Mouse (Mus musculus) lung, postnatal 0 days (tissue): ENCODE data around the gene Fras1. TPM values are rescaled to one million over a fixed set of nuclear protein-coding genes. Genes with fewer than 3 reads are reported as not detected.

ENCODE experiments used
- ATAC-seq: fragments of 200-750 bp; cut with Nextera tagmentation; 2 replicates; pipeline ENCODE4 v1.8.0; 2017; ENCODE audit warnings: moderate library complexity
- DNase-seq: peaks from one replicate; pipeline ENCODE4 v3.0.0-alpha.2; 2016; ENCODE audit warnings: low spot score
- H3K27ac ChIP-seq: fragments of 300-500 bp; sonication (generic); 2 replicates; pipeline ENCODE4 v1.5.1; 2014; ENCODE audit warnings: antibody characterized with exemption, mild to moderate bottlenecking, low read length, mixed read lengths
- H3K27me3 ChIP-seq: fragments of 300-500 bp; sonication (generic); replicated peaks from 2 replicates; pipeline ENCODE4 v1.6.1; 2014; ENCODE audit warnings: low read length, mixed read lengths; ENCODE audit not compliant: insufficient read depth
- H3K36me3 ChIP-seq: fragments of 300-500 bp; sonication (generic); 2 replicates; pipeline ENCODE4 v1.6.1; 2014; ENCODE audit warnings: low read length, mixed read lengths; ENCODE audit not compliant: insufficient read depth
- H3K4me1 ChIP-seq: fragments of 300-500 bp; sonication (generic); 2 replicates; pipeline ENCODE4 v1.6.1; 2014; ENCODE audit warnings: antibody characterized with exemption, low read depth, low read length, mixed read lengths; ENCODE audit not compliant: insufficient read depth
- H3K4me2 ChIP-seq: fragments of 300-500 bp; sonication (generic); replicated peaks from 2 replicates; pipeline ENCODE4 v1.6.1; 2014; ENCODE audit warnings: low read depth, mild to moderate bottlenecking, low read length, moderate library complexity, mixed read lengths
- H3K4me3 ChIP-seq: fragments of 300-500 bp; sonication (generic); 2 replicates; pipeline ENCODE4 v1.5.1; 2014; ENCODE audit warnings: low read depth, low read length
- H3K9ac ChIP-seq: fragments of 300-500 bp; sonication (generic); replicated peaks from 2 replicates; pipeline ENCODE4 v1.6.1; 2014; ENCODE audit warnings: low read depth, mild to moderate bottlenecking
- H3K9me3 ChIP-seq: fragments of 300-500 bp; sonication (generic); 2 replicates; pipeline ENCODE4 v1.6.1; 2016; ENCODE audit warnings: low read length, mixed read lengths
- CTCF ChIP-seq: IDR thresholded peaks from 2 replicates; pipeline ENCODE4 v1.5.1; 2016; ENCODE audit warnings: antibody characterized with exemption, mild to moderate bottlenecking
- EP300 ChIP-seq: IDR thresholded peaks from 2 replicates; pipeline ENCODE4 v1.6.1; 2016; ENCODE audit warnings: antibody characterized with exemption, mild to moderate bottlenecking, control low read depth
- WGBS: fragments of 180-500 bp; shearing (Covaris S2); extraction: QIAGEN DNeasy Blood & Tissue Kit; methylation state at CpG from one replicate; pipeline ENCODE4 v1.1.7; 2014; 5-methylcytosine and 5-hydroxymethylcytosine counted together
- polyA plus RNA-seq: library from polyadenylated mRNA; unstranded; fragments of >200 nt; fragmentation: Nextera tagmentation; extraction: Ambion mirVana; gene quantifications from 2 replicates; pipeline ENCODE4 v1.2.1, GENCODE M21; 2015

Fras1 gene
- polyA plus RNA-seq, 1 experiment from 2014 or later = 8.0 TPM

DNA sequence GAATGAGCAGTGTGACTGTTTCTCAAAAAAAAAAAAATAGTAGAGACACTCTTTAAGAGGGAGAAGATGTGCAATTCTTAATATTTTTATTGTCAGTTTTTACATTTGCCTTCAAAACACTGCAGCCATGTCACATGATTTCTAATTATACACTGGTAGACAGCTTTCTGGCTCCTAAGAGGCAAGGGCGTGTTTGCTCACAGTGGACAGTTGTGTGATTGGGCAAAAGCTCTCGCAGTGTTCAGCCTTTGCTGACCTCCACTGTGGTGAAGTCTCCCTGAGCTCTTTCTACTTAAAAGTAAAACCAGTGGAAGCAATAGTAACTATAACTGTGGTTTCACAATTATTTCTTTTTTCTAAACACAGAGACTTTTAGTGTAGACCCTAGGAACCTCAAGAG, 315.1 kb downstream of the Fras1 start:
- TF ChIP-seq EP300 (no peak), CTCF (no peak)
- 76% methylated on average over 2 of the region's 2 CpGs for WGBS

DNA sequence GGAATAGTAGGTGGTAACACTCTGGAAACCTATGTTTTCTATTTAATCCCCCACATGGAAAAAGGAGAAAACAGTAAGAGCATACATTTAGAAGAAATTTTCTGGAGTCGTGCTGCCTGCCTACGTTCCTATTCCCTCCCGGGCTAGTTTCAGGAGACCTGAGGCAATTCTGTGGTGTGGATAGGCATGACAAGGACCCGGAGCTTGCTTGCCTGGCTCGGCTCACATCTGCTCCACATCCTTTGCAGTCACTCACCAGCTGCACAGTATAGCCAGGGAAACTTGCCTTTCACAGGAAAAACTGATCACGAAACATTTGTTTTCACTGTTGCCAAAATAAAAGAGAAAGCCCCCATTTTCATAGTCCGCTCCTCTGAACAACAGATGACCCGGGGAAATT, 325.2 kb downstream of the Fras1 start:
- ATAC-seq (no peak), DNase-seq (no peak)
- TF ChIP-seq EP300 = no peak
- no peak for TF ChIP-seq CTCF
- no peaks in the 10 kb centered on the region for H3K4me1 ChIP-seq
- no peaks in the 10 kb centered on the region for H3K9me3 ChIP-seq
- H3K27ac ChIP-seq = no peak overlapping the region
- H3K36me3 ChIP-seq = no peaks in the 10 kb centered on the region
- H3K4me3 ChIP-seq = no peak overlapping the region
- 61% methylated on average over 8 of the region's 8 CpGs for WGBS
- no peaks in the 10 kb centered on the region for H3K27me3 ChIP-seq
- no peak overlapping the region for H3K4me2 ChIP-seq
- H3K9ac ChIP-seq = no peak overlapping the region

More for the DNA sequence above, 315.1 kb downstream of the Fras1 start:
- H3K36me3 ChIP-seq = no peaks in the 10 kb centered on the region
- no peaks in the 10 kb centered on the region for H3K27me3 ChIP-seq
- H3K4me2 ChIP-seq = no peak overlapping the region
- H3K9ac ChIP-seq = no peak overlapping the region
- ATAC-seq (no peak), DNase-seq (peak; percentile 16)
- H3K4me3 ChIP-seq = no peak overlapping the region
- no peak overlapping the region for H3K27ac ChIP-seq
- H3K4me1 ChIP-seq = no peaks in the 10 kb centered on the region
- no peaks in the 10 kb centered on the region for H3K9me3 ChIP-seq

DNA sequence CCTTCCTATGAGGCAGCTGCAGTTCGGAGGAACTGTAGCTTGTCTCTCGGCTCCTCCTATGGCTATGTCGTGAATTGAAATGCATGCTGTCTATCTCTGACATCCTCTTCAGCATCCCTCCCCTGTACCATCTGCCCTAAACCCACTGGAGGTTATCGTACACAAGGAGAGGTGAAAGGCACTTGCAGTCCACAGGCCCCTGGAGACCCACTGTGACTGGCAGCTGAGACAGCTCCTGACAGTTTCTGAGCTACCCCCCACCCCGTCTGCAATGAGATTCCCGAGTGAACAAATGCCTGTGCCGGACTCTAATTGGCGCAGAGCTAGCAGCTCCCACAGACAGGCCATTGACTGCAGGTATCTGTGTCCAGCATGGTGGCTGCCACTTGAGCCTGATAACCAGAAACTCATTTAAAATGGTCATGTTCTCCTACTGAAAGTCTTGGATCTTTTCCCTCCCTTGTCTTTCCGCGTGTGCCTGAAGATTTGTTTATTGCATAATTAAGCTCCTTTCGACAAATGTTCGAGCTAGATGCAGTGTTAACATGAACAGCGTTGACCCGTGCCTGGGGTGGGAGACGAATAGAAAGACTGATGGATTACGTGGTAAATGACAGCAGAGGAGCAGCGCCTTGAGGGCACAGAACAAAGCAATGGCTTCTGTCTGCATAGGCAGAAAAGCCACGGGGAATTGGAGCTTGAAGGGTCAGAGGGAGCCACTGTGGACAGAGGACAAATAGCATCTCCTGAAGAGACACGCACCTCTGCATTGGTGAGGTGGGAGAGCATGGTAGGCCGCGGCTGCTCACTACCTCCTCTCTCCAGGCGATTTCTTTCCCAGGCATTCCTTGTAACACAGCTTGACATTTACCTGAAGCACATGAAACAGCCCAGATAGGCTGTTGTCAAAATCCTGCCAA, 329.2 kb downstream of the Fras1 start:
- TF ChIP-seq EP300 = no peak
- no peak for TF ChIP-seq CTCF

DNA sequence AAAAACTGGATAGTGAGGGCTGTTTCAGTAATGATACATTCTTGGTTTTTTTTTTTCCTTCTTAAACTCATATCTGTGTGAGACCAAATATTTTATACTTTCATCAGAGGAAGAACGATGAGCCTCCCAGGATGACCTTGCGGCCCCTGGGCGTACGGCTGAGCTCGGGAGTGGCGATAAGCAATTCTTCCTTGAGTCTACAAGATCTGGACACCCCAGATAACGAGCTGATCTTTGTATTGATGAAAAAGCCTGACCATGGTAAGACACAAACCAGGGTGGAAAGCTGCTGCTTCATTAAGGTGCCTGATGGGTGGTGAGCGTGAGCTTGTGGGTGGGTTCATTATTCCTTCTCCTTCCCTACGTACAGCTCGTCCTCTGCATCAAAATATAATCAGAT, 334.8 kb downstream of the Fras1 start:
- no peak overlapping the region for H3K27ac ChIP-seq
- ATAC-seq = no peak
- DNase-seq = no peak
- H3K4me1 ChIP-seq = no peaks in the 10 kb centered on the region
- no peaks in the 10 kb centered on the region for H3K27me3 ChIP-seq
- 72% methylated on average over 10 of the region's 10 CpGs for WGBS
- H3K4me2 ChIP-seq = no peak overlapping the region
- H3K9me3 ChIP-seq = no peaks in the 10 kb centered on the region
- no peaks in the 10 kb centered on the region for H3K36me3 ChIP-seq
- no peak overlapping the region for H3K9ac ChIP-seq
- H3K4me3 ChIP-seq = no peak overlapping the region
- TF ChIP-seq EP300 = no peak
- no peak for TF ChIP-seq CTCF

More for the DNA sequence above, 329.2 kb downstream of the Fras1 start:
- no peak for ATAC-seq
- DNase-seq = no peak
- H3K4me3 ChIP-seq = no peak overlapping the region
- H3K9ac ChIP-seq = no peak overlapping the region
- no peaks in the 10 kb centered on the region for H3K9me3 ChIP-seq
- no peaks in the 10 kb centered on the region for H3K4me1 ChIP-seq
- no peaks in the 10 kb centered on the region for H3K27me3 ChIP-seq
- no peak overlapping the region for H3K27ac ChIP-seq
- H3K4me2 ChIP-seq = no peak overlapping the region
- 51% methylated on average over 22 of the region's 22 CpGs for WGBS
- no peaks in the 10 kb centered on the region for H3K36me3 ChIP-seq

DNA sequence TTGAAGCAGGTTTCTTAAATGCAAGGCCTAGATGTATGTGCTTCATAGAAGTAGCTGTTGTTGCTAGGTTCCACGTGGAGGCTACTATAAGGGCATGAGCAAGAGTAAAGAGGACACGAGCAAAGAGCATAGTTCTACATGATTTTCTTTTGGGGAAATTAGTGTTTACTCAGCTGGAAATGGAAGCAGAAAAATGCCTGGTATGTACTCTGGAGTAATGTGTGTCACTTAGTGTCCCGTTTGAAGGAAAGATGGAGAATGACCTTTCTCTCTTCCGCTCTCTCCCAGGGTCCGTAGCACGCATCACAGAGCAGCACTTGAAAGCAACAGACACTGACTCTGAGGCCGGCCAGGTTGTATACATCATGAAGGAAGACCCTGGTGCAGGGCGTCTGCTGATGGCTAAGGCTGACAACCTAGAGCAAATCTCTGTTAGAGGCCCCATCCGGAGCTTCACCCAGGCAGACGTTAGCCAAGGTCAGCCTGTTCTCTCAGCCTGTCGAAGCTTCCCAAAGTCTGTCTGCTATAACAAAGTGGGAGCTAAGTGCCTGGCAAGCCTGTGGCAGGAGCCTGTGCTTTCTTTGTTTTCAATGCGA, 338.4 kb downstream of the Fras1 start:
- Histone ChIP-seq H3K4me1 (no peaks in the 10 kb centered on the region), H3K27me3 (no peaks in the 10 kb centered on the region), H3K9me3 (no peaks in the 10 kb centered on the region), H3K9ac (no peak overlapping the region), H3K4me2 (no peak overlapping the region), H3K36me3 (no peaks in the 10 kb centered on the region), H3K27ac (no peak overlapping the region), H3K4me3 (no peak overlapping the region)
- DNase-seq (no peak), ATAC-seq (peak; percentile 9; the same call in 1 of the 2 replicates)
- 32% methylated on average over 12 of the region's 12 CpGs for WGBS
- TF ChIP-seq CTCF = no peak
- TF ChIP-seq EP300 = no peak

DNA sequence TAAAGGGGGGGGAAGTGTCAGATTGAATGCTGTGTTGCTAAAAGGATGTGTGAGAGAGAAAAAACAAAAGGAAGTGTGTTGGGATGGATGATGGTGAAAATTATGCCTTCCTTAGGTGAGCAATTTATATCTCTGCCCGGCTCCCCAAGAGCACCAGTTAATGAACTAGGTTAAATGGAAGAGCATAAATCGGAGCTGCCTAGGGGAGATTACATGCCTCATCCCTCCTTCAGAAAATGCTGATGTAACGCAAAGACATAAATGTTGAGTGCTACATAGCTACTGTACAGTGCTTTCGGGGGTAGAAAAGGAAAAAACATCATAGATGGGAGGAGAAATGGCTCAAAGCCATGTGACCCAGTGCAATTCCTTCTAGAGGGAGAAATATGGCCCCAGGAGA, 339.0 kb downstream of the Fras1 start:
- H3K27ac ChIP-seq = no peak overlapping the region
- no peaks in the 10 kb centered on the region for H3K27me3 ChIP-seq
- 71% methylated on average over 4 of the region's 4 CpGs for WGBS
- H3K4me1 ChIP-seq = no peaks in the 10 kb centered on the region
- ATAC-seq = no peak
- no peak overlapping the region for H3K4me3 ChIP-seq
- no peaks in the 10 kb centered on the region for H3K36me3 ChIP-seq
- no peak overlapping the region for H3K4me2 ChIP-seq
- no peak overlapping the region for H3K9ac ChIP-seq
- no peaks in the 10 kb centered on the region for H3K9me3 ChIP-seq
- TF ChIP-seq EP300 = no peak
- TF ChIP-seq CTCF = no peak
- no peak for DNase-seq
